Mouse (Mus musculus) liver, embryonic 11.5 days (tissue): Measurements from ENCODE around the gene Zdhhc8. TPM values are rescaled to one million over a fixed set of nuclear protein-coding genes. Genes with fewer than 3 reads are reported as not detected.

ENCODE experiments used
- ATAC-seq: fragments of 200-750 bp; cut with Nextera tagmentation; replicated peaks from 2 replicates; pipeline ENCODE4 v1.8.0; 2017; ENCODE audit warnings: moderate number of reproducible peaks, mild to moderate bottlenecking, moderate TSS enrichment, moderate library complexity; ENCODE audit not compliant: low FRiP score
- DNase-seq: peaks from one replicate; pipeline ENCODE4 v3.0.0-alpha.2; 2017; ENCODE audit warnings: low spot score
- H3K27ac ChIP-seq: fragments of 300-500 bp; sonication (generic); 2 replicates; pipeline ENCODE4 v1.5.1; 2014; ENCODE audit warnings: mild to moderate bottlenecking, low read depth, low read length, control low read depth
- H3K27me3 ChIP-seq: fragments of 300-500 bp; sonication (generic); replicated peaks from 2 replicates; pipeline ENCODE4 v1.6.1; 2014; ENCODE audit warnings: low read length, mixed read lengths; ENCODE audit not compliant: control insufficient read depth, insufficient read depth
- H3K36me3 ChIP-seq: fragments of 300-500 bp; sonication (generic); 2 replicates; pipeline ENCODE4 v1.6.1; 2014; ENCODE audit warnings: mild to moderate bottlenecking, low read length, moderate library complexity, mixed read lengths; ENCODE audit not compliant: control insufficient read depth, insufficient read depth
- H3K4me1 ChIP-seq: fragments of 300-500 bp; sonication (generic); replicated peaks from 2 replicates; pipeline ENCODE4 v1.6.1; 2014; ENCODE audit warnings: low read length, mixed read lengths; ENCODE audit not compliant: control insufficient read depth, insufficient read depth
- H3K4me2 ChIP-seq: fragments of 300-500 bp; sonication (generic); 2 replicates; pipeline ENCODE4 v1.6.1; 2014; ENCODE audit warnings: mild to moderate bottlenecking, control low read depth, moderate library complexity
- H3K4me3 ChIP-seq: fragments of 300-500 bp; sonication (generic); 2 replicates; pipeline ENCODE4 v1.5.1; 2014; ENCODE audit warnings: low read depth, low read length, control low read depth
- H3K9ac ChIP-seq: fragments of 300-500 bp; sonication (generic); 2 replicates; pipeline ENCODE4 v1.6.1; 2014; ENCODE audit warnings: low read depth, low read length, control low read depth
- H3K9me3 ChIP-seq: fragments of 300-500 bp; sonication (generic); 2 replicates; pipeline ENCODE4 v1.6.1; 2016; ENCODE audit warnings: low read length, inconsistent platforms, mixed read lengths; ENCODE audit not compliant: control insufficient read depth
- WGBS: fragments of 180-500 bp; shearing (Covaris S2); extraction: QIAGEN DNeasy Blood & Tissue Kit; methylation state at CpG from one replicate; pipeline ENCODE4 v1.1.7; 2014; 5-methylcytosine and 5-hydroxymethylcytosine counted together
- polyA plus RNA-seq: library from polyadenylated mRNA; unstranded; fragments of >200 nt; fragmentation: Nextera tagmentation; extraction: Ambion mirVana; gene quantifications from 2 replicates; pipeline ENCODE4 v1.2.1, GENCODE M21; 2014

Zdhhc8 gene
- polyA plus RNA-seq, 1 experiment from 2014 or later: 7.8 TPM

GRCm38 (mm10) chr16:18233919-18234670, 841 bp downstream of the Zdhhc8 start:
- ATAC-seq (no peak), DNase-seq (peak; percentile 54)
- 23% methylated on average over 13 of the region's 13 CpGs for WGBS
- Histone ChIP-seq H3K27me3 (peaks cover 6% of the 10 kb centered on the region; the same call in 1 of the 2 replicates), H3K9ac (peak overlapping the region; percentile 72), H3K4me2 (peak overlapping the region; percentile 88), H3K9me3 (no peaks in the 10 kb centered on the region), H3K36me3 (peaks cover 10% of the 10 kb centered on the region), H3K4me1 (peaks cover 12% of the 10 kb centered on the region), H3K4me3 (peak overlapping the region; percentile 79), H3K27ac (no peak overlapping the region)

- no peak overlapping the region for H3K27ac ChIP-seq
- peaks cover 5% of the 10 kb centered on the region; the same call in 1 of the 2 replicates for H3K36me3 ChIP-seq
- H3K4me1 ChIP-seq: peaks cover 12% of the 10 kb centered on the region
- no peaks in the 10 kb centered on the region for H3K9me3 ChIP-seq
- no peak overlapping the region for H3K9ac ChIP-seq
- peaks cover 6% of the 10 kb centered on the region; the same call in 1 of the 2 replicates for H3K27me3 ChIP-seq
- no peak overlapping the region for H3K4me3 ChIP-seq
- 30% methylated on average over 1 of the region's 1 CpGs for WGBS
- ATAC-seq (no peak), DNase-seq (no peak)
- no peak overlapping the region for H3K4me2 ChIP-seq
Measured at GRCm38 (mm10) chr16:18233451-18233850, 1.5 kb downstream of the Zdhhc8 start.

DNA sequence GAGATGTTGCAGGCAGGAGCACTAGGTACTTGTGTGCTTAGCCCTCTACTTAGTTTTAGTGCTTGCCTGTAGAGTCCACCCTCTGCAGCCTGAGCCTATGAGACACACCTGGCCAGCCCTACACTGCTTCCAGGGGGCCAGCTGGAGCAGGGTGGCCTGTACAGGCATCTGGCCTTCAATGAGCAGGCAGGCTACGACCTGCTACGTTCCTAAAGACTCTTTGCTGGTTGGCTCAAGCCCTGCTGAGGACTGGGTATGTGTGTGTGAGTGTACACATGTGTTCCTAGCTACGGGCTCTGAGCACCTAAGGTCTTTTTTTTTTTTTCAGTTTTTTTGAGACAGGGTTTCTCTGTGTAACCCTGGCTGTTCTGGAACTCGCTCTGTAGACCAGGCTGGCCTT, 3.5 kb downstream of the Zdhhc8 start:
- Histone ChIP-seq H3K9me3 (no peaks in the 10 kb centered on the region), H3K36me3 (no peaks in the 10 kb centered on the region; the same call in 1 of the 2 replicates), H3K4me1 (peaks cover 15% of the 10 kb centered on the region), H3K9ac (no peak overlapping the region), H3K4me2 (no peak overlapping the region), H3K27me3 (peaks cover 6% of the 10 kb centered on the region; the same call in 1 of the 2 replicates), H3K4me3 (no peak overlapping the region), H3K27ac (no peak overlapping the region)
- DNase-seq (no peak), ATAC-seq (no peak)
- WGBS: 86% methylated on average over 4 of the region's 4 CpGs

DNA sequence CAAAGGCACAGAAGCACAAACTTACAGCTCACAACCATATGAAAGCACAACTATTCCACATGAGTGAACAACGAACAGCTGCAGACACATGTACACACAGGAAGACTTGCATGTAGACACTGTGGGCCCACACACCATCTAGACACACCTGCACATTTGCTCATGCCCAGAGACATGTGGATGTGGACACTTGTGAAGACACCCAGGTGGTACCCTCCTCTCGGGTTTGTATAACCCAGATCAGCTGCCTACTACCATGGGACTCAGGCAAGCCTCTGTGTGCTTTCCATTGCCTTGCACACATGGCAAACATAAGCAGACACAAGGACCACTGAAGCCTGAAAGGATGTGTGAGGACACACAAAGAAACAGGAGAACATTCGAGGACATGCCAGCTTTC, 3.9 kb downstream of the Zdhhc8 start:
- Histone ChIP-seq H3K4me1 (peaks cover 15% of the 10 kb centered on the region), H3K27me3 (peaks cover 6% of the 10 kb centered on the region; the same call in 1 of the 2 replicates), H3K36me3 (no peaks in the 10 kb centered on the region; the same call in 1 of the 2 replicates), H3K4me3 (no peak overlapping the region), H3K27ac (no peak overlapping the region), H3K4me2 (no peak overlapping the region), H3K9ac (no peak overlapping the region), H3K9me3 (no peaks in the 10 kb centered on the region)
- ATAC-seq: no peak
- no peak for DNase-seq
- WGBS: 77% methylated on average over 3 of the region's 3 CpGs

DNA sequence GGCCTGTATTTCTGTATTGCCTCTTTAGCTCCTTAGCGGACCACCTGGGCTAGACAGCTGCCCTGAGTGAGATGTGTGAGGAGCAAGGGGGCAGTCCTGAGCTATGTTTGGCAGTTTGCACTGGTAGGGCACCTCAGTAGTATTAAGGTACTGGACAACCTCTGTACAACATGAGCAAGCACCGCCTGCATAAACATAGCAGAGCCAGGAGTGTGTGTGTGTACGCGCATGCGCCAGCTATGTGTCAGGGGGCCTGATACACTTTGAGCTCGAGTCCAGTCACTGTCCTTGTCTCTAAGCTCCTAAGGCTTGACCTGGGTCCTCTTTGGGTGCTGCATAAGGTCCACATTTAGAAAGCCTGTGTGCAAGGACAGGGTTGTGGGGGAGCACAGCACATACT, 4.3 kb downstream of the Zdhhc8 start:
- no peak overlapping the region for H3K4me3 ChIP-seq
- H3K4me2 ChIP-seq: no peak overlapping the region
- ATAC-seq: no peak
- H3K9me3 ChIP-seq: no peaks in the 10 kb centered on the region
- H3K27ac ChIP-seq: no peak overlapping the region
- H3K4me1 ChIP-seq: peaks cover 11% of the 10 kb centered on the region
- WGBS: 91% methylated on average over 6 of the region's 6 CpGs
- H3K9ac ChIP-seq: no peak overlapping the region
- no peak for DNase-seq
- no peaks in the 10 kb centered on the region; the same call in 1 of the 2 replicates for H3K36me3 ChIP-seq
- peaks cover 6% of the 10 kb centered on the region; the same call in 1 of the 2 replicates for H3K27me3 ChIP-seq

DNA sequence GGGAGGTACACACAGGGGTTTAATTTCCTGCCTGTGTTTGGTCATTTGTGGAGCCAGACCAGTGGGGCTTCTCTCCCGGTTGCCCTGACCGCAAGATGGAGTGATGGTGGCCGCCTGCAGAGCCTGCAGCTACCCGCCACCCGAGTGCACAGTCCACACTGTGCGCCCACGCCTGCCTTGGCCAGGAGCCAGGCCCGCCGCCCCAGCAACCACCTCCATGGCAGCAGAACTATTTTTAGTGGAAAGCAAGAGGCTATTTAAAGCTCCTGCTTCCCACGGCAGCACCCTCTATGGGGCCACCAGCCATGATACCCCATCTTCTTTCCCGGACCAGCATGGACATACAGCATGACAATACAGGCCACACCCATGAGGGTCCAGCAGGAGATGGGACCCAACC, 5.3 kb downstream of the Zdhhc8 start:
- Histone ChIP-seq H3K27me3 (0 out of 2 replicates have a peak, but pooled peaks cover under 1% of the 10 kb centered on the region), H3K9me3 (no peaks in the 10 kb centered on the region), H3K36me3 (no peaks in the 10 kb centered on the region; the same call in 1 of the 2 replicates), H3K4me3 (no peak overlapping the region), H3K27ac (no peak overlapping the region), H3K4me1 (peaks cover 7% of the 10 kb centered on the region; the same call in 1 of the 2 replicates), H3K9ac (no peak overlapping the region), H3K4me2 (no peak overlapping the region)
- no peak for DNase-seq
- 84% methylated on average over 11 of the region's 11 CpGs for WGBS
- no peak for ATAC-seq

DNA sequence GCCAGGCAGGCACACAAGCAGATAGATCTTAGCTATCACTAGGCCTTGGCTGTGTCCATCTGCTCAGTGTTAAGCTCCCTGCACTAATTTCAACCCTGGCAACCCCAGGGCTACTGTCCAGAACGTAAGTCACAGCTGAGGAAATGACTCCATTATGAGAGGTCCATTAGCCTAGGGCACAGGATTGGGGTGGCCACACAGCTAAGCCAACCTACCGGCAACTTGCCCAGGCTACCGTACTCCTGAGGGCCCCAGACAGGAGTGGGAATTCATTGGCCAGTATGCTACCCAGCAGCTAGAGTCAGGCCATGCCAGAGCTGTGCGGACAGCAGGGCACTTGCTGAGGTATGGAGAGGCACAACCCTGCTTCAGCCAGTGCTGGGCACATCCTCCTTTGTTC, 6.1 kb downstream of the Zdhhc8 start:
- ATAC-seq (no peak), DNase-seq (no peak)
- Histone ChIP-seq H3K36me3 (peaks cover 5% of the 10 kb centered on the region; the same call in 1 of the 2 replicates), H3K9me3 (no peaks in the 10 kb centered on the region), H3K4me3 (no peak overlapping the region), H3K4me2 (no peak overlapping the region), H3K27ac (no peak overlapping the region), H3K27me3 (no peaks in the 10 kb centered on the region), H3K4me1 (peaks cover 2% of the 10 kb centered on the region; the same call in 1 of the 2 replicates), H3K9ac (no peak overlapping the region)
- 89% methylated on average over 4 of the region's 4 CpGs for WGBS

GRCm38 (mm10) chr16:18227897-18228422, 7.0 kb downstream of the Zdhhc8 start:
- ATAC-seq: no peak
- Histone ChIP-seq H3K9me3 (no peaks in the 10 kb centered on the region), H3K27me3 (no peaks in the 10 kb centered on the region), H3K27ac (no peak overlapping the region), H3K9ac (no peak overlapping the region), H3K36me3 (peaks cover 5% of the 10 kb centered on the region; the same call in 1 of the 2 replicates), H3K4me3 (no peak overlapping the region), H3K4me1 (peaks cover 2% of the 10 kb centered on the region; the same call in 1 of the 2 replicates), H3K4me2 (no peak overlapping the region)
- WGBS: 86% methylated on average over 20 of the region's 20 CpGs
- no peak for DNase-seq
